Mouse (Mus musculus): ENCODE data around the gene Traf1. TPM values are rescaled to one million over a fixed set of nuclear protein-coding genes. Genes with fewer than 3 reads are reported as not detected.
A peak's percentile ranks its signal among the peaks of the same experiment; 100 is the strongest.

Gene Traf1
- polyA plus RNA-seq, 1 experiment, result 6.5 TPM

DNA sequence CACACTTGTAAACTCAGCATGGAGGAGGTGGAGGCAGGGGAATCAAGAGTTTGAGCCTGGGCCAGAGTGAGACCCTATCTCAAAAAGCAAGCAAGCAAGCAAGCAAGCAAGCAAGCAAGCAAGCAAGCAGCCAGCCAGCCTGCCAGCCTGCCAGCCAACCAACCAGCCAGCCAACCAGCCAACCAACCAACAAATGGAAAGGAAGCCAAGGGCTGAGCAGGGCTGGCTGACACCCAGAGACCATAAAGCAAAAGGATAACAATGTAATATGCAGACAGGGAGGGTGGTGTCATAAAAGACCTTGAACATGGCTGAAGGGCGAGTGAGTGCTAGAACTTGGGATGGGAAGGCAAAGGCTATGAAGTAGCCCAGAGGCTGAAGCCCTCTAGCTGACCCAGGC lies 61.2 kb downstream of the Traf1 start:
- Histone ChIP-seq H3K27ac (ENCODE audit: control insufficient read depth, insufficient read depth, low read depth, low read length) (no peak overlapping the region), H3K4me1 (ENCODE audit: control insufficient read depth, insufficient read depth, low read length) (peaks cover 12% of the 10 kb centered on the region), H3K27me3 (ENCODE audit: control insufficient read depth, insufficient read depth, low read length) (no peaks in the 10 kb centered on the region), H3K4me3 (ENCODE audit: control insufficient read depth, low read depth, low read length) (no peak overlapping the region), H3K36me3 (ENCODE audit: control insufficient read depth, insufficient read depth, low read length) (no peaks in the 10 kb centered on the region)
- TF ChIP-seq CTCF (IDR thresholded peaks at IDR 0.05; ENCODE audit: control insufficient read depth, insufficient read depth, insufficient replicate concordance, low read depth, low read length), result no peak
- TF ChIP-seq POLR2A (IDR thresholded peaks at IDR 0.05; ENCODE audit: control insufficient read depth, low read depth, low read length), result no peak

DNA sequence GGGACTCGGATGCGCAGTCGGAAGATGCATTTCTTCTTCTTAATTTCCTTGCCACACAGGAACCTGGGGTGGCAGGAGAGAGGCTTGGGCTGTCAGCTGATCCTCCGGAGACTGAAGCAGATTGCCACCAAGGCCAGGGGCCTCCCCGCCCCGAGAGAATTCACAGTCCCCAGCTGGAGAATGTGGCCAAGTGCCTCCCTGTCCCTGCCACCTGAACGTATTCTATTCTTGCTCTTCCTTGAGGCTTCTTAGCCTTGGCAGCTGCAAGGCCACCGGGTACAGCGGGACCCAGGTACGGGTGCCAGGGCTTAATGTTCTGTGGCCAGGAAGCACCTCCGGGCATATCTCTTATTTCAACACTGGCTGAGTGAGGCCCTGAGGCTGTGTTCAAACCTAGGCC lies 61.9 kb downstream of the Traf1 start:
- TF ChIP-seq POLR2A (IDR thresholded peaks at IDR 0.05; ENCODE audit: control insufficient read depth, low read depth, low read length), result no peak
- no peak for TF ChIP-seq CTCF (IDR thresholded peaks at IDR 0.05; ENCODE audit: control insufficient read depth, insufficient read depth, insufficient replicate concordance, low read depth, low read length)
- Histone ChIP-seq H3K27ac (ENCODE audit: control insufficient read depth, insufficient read depth, low read depth, low read length) (no peak overlapping the region), H3K4me1 (ENCODE audit: control insufficient read depth, insufficient read depth, low read length) (peaks cover 6% of the 10 kb centered on the region), H3K4me3 (ENCODE audit: control insufficient read depth, low read depth, low read length) (no peak overlapping the region), H3K36me3 (ENCODE audit: control insufficient read depth, insufficient read depth, low read length) (no peaks in the 10 kb centered on the region), H3K27me3 (ENCODE audit: control insufficient read depth, insufficient read depth, low read length) (no peaks in the 10 kb centered on the region)

DNA sequence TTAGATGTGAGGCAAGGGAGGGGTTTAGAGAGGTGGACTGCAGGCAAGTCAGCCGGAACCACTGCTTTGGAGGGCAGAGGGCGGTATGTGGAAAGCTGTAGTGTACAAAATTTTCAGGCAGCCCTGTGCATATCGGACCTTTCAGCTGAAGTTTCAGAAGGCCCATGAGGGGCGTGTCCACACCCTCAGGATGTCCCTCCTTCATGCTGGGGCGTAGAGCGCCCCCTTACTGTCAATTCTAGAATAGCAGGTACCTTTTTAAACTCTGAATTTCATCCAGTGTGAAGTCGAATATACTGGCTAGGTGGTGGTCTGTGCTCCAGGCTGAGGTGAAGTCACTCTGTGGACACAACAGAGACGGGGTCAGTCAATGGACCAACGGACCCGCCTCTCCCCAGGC lies 63.8 kb downstream of the Traf1 start:
- peak; percentile 67; the same call in 1 of the 2 replicates for TF ChIP-seq CTCF (IDR thresholded peaks at IDR 0.05; ENCODE audit: control insufficient read depth, insufficient read depth, insufficient replicate concordance, low read depth, low read length)
- TF ChIP-seq POLR2A (IDR thresholded peaks at IDR 0.05; ENCODE audit: control insufficient read depth, low read depth, low read length), result no peak
- H3K4me1 ChIP-seq (ENCODE audit: control insufficient read depth, insufficient read depth, low read length), result no peaks in the 10 kb centered on the region
- no peaks in the 10 kb centered on the region for H3K27me3 ChIP-seq (ENCODE audit: control insufficient read depth, insufficient read depth, low read length)
- H3K36me3 ChIP-seq (ENCODE audit: control insufficient read depth, insufficient read depth, low read length), result no peaks in the 10 kb centered on the region
- H3K27ac ChIP-seq (ENCODE audit: control insufficient read depth, insufficient read depth, low read depth, low read length), result no peak overlapping the region
- H3K4me3 ChIP-seq (ENCODE audit: control insufficient read depth, low read depth, low read length), result no peak overlapping the region

DNA sequence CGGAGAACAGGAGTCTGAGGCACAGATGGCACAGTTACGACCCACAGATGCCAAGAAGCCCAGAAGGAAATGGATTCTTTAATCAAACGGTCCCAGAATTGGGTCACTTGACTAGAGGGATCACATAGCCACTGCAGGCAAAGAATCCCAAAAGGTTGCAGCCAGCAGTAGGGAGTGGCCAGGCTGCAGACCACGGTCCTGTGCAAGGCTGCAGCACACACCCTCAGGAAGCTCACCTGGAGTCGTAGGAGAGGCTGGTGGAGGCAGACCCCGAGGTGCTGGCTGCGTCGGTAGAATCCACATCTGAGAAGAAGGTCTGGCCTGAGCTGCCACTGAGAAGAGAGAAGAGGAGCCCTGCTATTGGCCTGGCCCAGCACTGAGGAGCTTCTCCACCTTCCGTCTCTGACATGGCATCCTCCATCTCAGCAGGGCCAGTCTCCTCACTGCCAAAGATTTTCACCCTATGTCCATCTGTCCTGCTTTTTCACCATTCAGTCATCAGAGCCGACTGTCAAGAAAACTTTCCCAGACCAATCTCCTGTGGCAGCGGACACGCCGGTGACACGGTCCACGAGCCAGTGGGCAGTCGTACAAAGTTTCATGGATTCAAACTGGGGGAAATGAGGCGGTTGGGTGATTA lies 64.6 kb downstream of the Traf1 start:
- no peak overlapping the region for H3K27ac ChIP-seq (ENCODE audit: control insufficient read depth, insufficient read depth, low read depth, low read length)
- no peaks in the 10 kb centered on the region for H3K4me1 ChIP-seq (ENCODE audit: control insufficient read depth, insufficient read depth, low read length)
- no peak overlapping the region for H3K4me3 ChIP-seq (ENCODE audit: control insufficient read depth, low read depth, low read length)
- H3K27me3 ChIP-seq (ENCODE audit: control insufficient read depth, insufficient read depth, low read length), result no peaks in the 10 kb centered on the region
- H3K36me3 ChIP-seq (ENCODE audit: control insufficient read depth, insufficient read depth, low read length), result no peaks in the 10 kb centered on the region
- TF ChIP-seq POLR2A (IDR thresholded peaks at IDR 0.05; ENCODE audit: control insufficient read depth, low read depth, low read length) (no peak), CTCF (IDR thresholded peaks at IDR 0.05; ENCODE audit: control insufficient read depth, insufficient read depth, insufficient replicate concordance, low read depth, low read length) (no peak)

DNA sequence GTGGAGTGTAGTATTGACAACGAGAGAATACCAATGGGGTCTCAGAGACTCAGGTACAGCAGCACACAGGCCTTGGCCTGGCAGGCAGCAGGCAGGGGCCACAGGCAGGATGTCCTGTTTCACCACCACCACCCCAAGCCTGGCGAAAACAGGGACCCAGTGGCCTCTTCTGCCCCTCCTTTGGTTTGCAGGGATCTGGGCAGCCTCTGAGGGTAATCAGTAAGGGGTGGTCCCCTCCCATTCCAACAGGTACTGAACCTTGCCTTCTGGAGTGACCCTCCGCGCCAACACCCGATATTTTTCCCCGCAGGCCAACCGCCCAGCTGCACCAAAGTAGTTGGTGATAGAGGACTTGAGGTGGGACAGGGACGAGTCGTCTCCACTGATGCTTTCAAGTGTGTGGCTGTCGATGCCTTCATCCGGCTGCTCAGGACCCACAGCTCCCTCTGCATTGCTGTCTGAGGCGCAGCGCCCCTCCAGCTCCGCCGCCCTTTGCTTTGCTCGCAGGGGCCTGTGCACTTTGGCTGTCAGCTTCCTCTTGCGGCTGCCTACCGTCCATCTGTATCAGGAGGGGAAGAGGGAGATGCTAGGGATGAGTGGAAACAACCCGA lies 66.0 kb downstream of the Traf1 start:
- Histone ChIP-seq H3K36me3 (ENCODE audit: control insufficient read depth, insufficient read depth, low read length) (no peaks in the 10 kb centered on the region), H3K4me3 (ENCODE audit: control insufficient read depth, low read depth, low read length) (no peak overlapping the region), H3K27ac (ENCODE audit: control insufficient read depth, insufficient read depth, low read depth, low read length) (no peak overlapping the region), H3K27me3 (ENCODE audit: control insufficient read depth, insufficient read depth, low read length) (no peaks in the 10 kb centered on the region), H3K4me1 (ENCODE audit: control insufficient read depth, insufficient read depth, low read length) (no peaks in the 10 kb centered on the region)
- TF ChIP-seq CTCF (IDR thresholded peaks at IDR 0.05; ENCODE audit: control insufficient read depth, insufficient read depth, insufficient replicate concordance, low read depth, low read length), result no peak
- TF ChIP-seq POLR2A (IDR thresholded peaks at IDR 0.05; ENCODE audit: control insufficient read depth, low read depth, low read length), result no peak

DNA sequence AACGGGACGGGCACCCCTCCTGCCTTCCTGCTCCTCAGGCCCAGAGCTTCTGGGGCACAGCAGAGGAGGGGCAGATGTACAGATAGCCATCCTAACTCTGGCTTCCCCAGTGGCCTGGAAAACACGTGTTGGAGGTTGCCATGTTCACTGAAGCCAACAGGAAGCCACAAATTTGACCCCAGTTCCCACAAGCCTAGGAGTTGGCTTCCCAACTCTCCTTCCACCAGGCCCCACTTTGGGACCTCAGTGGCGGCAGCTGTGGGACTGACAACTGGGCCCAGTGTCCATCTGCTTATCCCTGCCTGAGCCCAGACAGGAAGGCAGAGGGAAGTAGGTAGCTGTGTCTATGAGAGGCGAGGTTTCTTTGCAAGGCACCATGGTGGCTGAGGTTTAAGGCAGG lies 67.6 kb downstream of the Traf1 start:
- Histone ChIP-seq H3K4me1 (ENCODE audit: control insufficient read depth, insufficient read depth, low read length) (no peaks in the 10 kb centered on the region), H3K27ac (ENCODE audit: control insufficient read depth, insufficient read depth, low read depth, low read length) (no peak overlapping the region), H3K27me3 (ENCODE audit: control insufficient read depth, insufficient read depth, low read length) (no peaks in the 10 kb centered on the region), H3K4me3 (ENCODE audit: control insufficient read depth, low read depth, low read length) (no peak overlapping the region), H3K36me3 (ENCODE audit: control insufficient read depth, insufficient read depth, low read length) (no peaks in the 10 kb centered on the region)
- TF ChIP-seq CTCF (IDR thresholded peaks at IDR 0.05; ENCODE audit: control insufficient read depth, insufficient read depth, insufficient replicate concordance, low read depth, low read length), result no peak
- TF ChIP-seq POLR2A (IDR thresholded peaks at IDR 0.05; ENCODE audit: control insufficient read depth, low read depth, low read length), result no peak

Other genes with a start within 250 kb of the Traf1 start
- 19.0 and 19.2 TPM in 2 replicates for gene Gapvd1, start 206.5 kb downstream of the Traf1 start, polyA plus RNA-seq (2012; rRNA removed)
- gene Hspa5, start 189.8 kb downstream of the Traf1 start, polyA plus RNA-seq (2012; rRNA removed), result 587 and 750 TPM in 2 replicates
- 431 and 458 TPM in 2 replicates for gene Rabepk, start 161.9 kb downstream of the Traf1 start, polyA plus RNA-seq (2012; rRNA removed)
- 13.0 and 14.9 TPM in 2 replicates for gene Fbxw2, start 135.5 kb downstream of the Traf1 start, polyA plus RNA-seq (2012; rRNA removed)
- gene Gm34653, start 128.8 kb downstream of the Traf1 start, polyA plus RNA-seq (2012; rRNA removed), result not detected in 2 replicates
- gene Cutal, start 87.4 kb downstream of the Traf1 start, polyA plus RNA-seq (2012; rRNA removed), result 0.12 and 3.8 TPM in 2 replicates
- gene Psmd5, start 86.8 kb downstream of the Traf1 start, polyA plus RNA-seq (2012; rRNA removed), result 7.3 and 8.0 TPM in 2 replicates
- 0.21 and 0.91 TPM in 2 replicates for gene Phf19, start 47.7 kb downstream of the Traf1 start, polyA plus RNA-seq (2012; rRNA removed)
- gene Hc, start 99.7 kb upstream of the Traf1 start, polyA plus RNA-seq (2012; rRNA removed), result 0.25 and 1.3 TPM in 2 replicates
- gene AI182371, start 139.8 kb upstream of the Traf1 start, polyA plus RNA-seq (2012; rRNA removed), result 0.57 and 1.0 TPM in 2 replicates
- gene Cntrl, start 147.7 kb upstream of the Traf1 start, polyA plus RNA-seq (2012; rRNA removed), result 18.8 and 20.4 TPM in 2 replicates
- 20.1 and 28.9 TPM in 2 replicates for gene Rab14, start 239.3 kb upstream of the Traf1 start, polyA plus RNA-seq (2012; rRNA removed)